Mouse (Mus musculus): ENCODE results near the gene Olfr1370. TPM values are rescaled to one million over a fixed set of nuclear protein-coding genes. Genes with fewer than 3 reads are reported as not detected.

Olfr1370 gene
- not detected for total RNA-seq (2023)

DNA sequence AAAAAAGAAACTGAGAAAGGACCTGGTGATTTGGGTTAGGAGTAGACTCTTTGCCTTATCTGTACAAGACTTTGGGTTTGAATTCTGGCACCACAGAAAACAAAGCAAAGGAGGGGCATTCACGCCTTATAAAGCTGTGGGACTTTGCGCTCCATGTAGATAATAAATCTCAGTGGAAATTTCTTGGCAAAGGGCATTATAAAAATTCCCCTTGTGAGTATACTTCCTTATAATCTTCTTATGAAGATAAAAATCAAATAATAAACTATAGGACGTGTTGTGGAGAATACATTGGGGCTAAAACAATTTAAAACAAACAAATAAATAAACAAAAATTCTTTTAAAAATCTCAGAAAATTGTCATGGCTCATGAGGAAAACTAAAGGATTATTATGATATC, at the start of gene Olfr1370:
Olfr1370 (minus strand) TSS at position 101 of the 400 bp plus-strand sequence.

DNA sequence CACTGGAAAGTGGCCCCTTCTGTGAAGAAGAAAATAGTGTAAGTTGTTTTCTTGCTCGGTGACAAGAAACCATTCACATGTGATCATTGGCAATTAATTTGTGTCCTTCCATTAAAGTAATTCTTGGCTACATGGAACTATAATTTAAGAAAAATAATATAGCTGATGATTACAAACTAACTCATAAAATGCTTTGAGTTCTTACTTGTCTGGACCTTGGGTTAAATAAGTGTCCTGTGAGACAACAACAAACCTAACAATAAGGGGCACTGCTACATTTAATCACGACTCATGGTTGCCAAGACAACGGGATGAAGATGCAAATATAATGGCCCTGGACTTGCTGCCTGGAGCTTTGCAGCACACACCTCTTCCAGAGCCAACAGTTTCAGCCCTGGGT, 36.4 kb upstream of the Olfr1370 start, which contains the start of gene Olfr1369-ps1:
Olfr1369-ps1 (plus strand) TSS at position 301 of the 400 bp plus-strand sequence.

Other genes starting within 250 kb of the Olfr1370 start
- not detected for gene Olfr1369-ps1, start 36.5 kb upstream of the Olfr1370 start, total RNA-seq (2023)
- not detected for gene Olfr263, start 54.7 kb upstream of the Olfr1370 start, total RNA-seq (2023)
- not detected for gene Olfr1368, start 70.9 kb upstream of the Olfr1370 start, total RNA-seq (2023)
- 10 to 100 TPM; 49.7 to 56.3 TPM for gene Trim27, start 104.5 kb upstream of the Olfr1370 start, total RNA-seq (2023)
- gene Gpx5, start 217.8 kb upstream of the Olfr1370 start, total RNA-seq (2023), result not detected
- not detected for gene Gpx6, start 237.2 kb upstream of the Olfr1370 start, total RNA-seq (2023)